ENCODE assay signal across 18 mouse cellular contexts in genomic region chr6:30208844-30209243, GRCm38 (mm10).
DNase-seq lines count a peak whose midpoint lies in the region; ATAC-seq and TF ChIP-seq lines count a peak whose summit lies in the region.
"Had no signal": no experiment of that assay in that cellular context is flagged by ENCODE, and none has a peak within 500 bp of the region (broad histone marks: within the 10 kb centered on the region; RNA-seq: fewer than 3 reads in every experiment).

No protein-coding gene starts in this region.

- peak; percentile 11 for DNase-seq in kidney, adult 18-20 months
- DNase-seq in kidney, postnatal 10 days = no peak
- peak; percentile 23 to 53 for DNase-seq in kidney, postnatal 36 days
- no peak for DNase-seq in kidney, postnatal 4 days
- DNase-seq in ZHBTc4 (ENCODE audit: low read depth, low spot score) = peak; percentile 41
- no peak for DNase-seq in adrenal gland, adult (ENCODE audit: inconsistent age in 2 of 2, low spot score in 1 of 2)
- DNase-seq: adrenal gland, adult 2 months; adrenal gland, postnatal 25 days; cerebellum, adult 18-20 months; cerebellum, adult 9-11 months; gastrocnemius, postnatal 36 days; heart, adult 11 months; heart, postnatal 36 days had no signal

- no peaks in the 10 kb centered on the region for H3K4me1 ChIP-seq in intestine, postnatal 0 days (replicated peaks; ENCODE audit: control insufficient read depth, insufficient read depth, low read length)

- H3K27me3 ChIP-seq in intestine, postnatal 0 days (replicated peaks; ENCODE audit: control insufficient read depth, insufficient read depth, low read length) = no peaks in the 10 kb centered on the region
- H3K27me3 ChIP-seq: forebrain, embryonic 15.5 days; heart, embryonic 13.5 days had no signal

- TF ChIP-seq CTCF in intestine, postnatal 0 days (IDR thresholded peaks at IDR 0.05; ENCODE audit: low read depth) = no peak

- H3K9me3 ChIP-seq in intestine, postnatal 0 days (ENCODE audit: control insufficient read depth) = no peaks in the 10 kb centered on the region
- H3K9me3 ChIP-seq: embryonic facial prominence, embryonic 10.5 days; forebrain, embryonic 15.5 days; heart, embryonic 13.5 days had no signal

- 40% methylated on average over 4 of the region's 4 CpGs for WGBS in intestine, postnatal 0 days

- H3K27ac ChIP-seq in intestine, postnatal 0 days (ENCODE audit: low read depth, low read length) = no peak overlapping the region
- H3K27ac ChIP-seq: embryonic facial prominence, embryonic 10.5 days; forebrain, embryonic 15.5 days; heart, embryonic 13.5 days had no signal

- H3K9ac ChIP-seq in intestine, postnatal 0 days (ENCODE audit: low read depth, low read length) = no peak overlapping the region
- H3K9ac ChIP-seq: forebrain, embryonic 15.5 days; heart, embryonic 13.5 days had no signal

- ATAC-seq in intestine, postnatal 0 days = 0 out of 2 replicates have a peak, but pooled peaks have one; percentile 20
- ATAC-seq: forebrain, embryonic 15.5 days; hindbrain, embryonic 16.5 days had no signal

- H3K4me2 ChIP-seq in intestine, postnatal 0 days (replicated peaks; ENCODE audit: low read depth) = no peak overlapping the region
- H3K4me2 ChIP-seq: forebrain, embryonic 15.5 days; heart, embryonic 13.5 days had no signal

- H3K4me3 ChIP-seq in intestine, postnatal 0 days (ENCODE audit: low read depth, low read length) = no peak overlapping the region
- H3K4me3 ChIP-seq: embryonic facial prominence, embryonic 10.5 days; forebrain, embryonic 15.5 days; heart, embryonic 13.5 days had no signal

- H3K36me3 ChIP-seq in intestine, postnatal 0 days (ENCODE audit: control insufficient read depth, insufficient read depth) = 0 out of 2 replicates have a peak, but pooled peaks cover 3% of the 10 kb centered on the region

Comparison
In these comparisons a context has a peak if more than half of its experiments do, and no peak if none do; other contexts are left out.
1. DNase-seq: peak in kidney, adult 18-20 months (single experiment), kidney, postnatal 36 days (2 of 2) and ZHBTc4 (single experiment); none in kidney, postnatal 10 days (single experiment), kidney, postnatal 4 days (0 of 2) and adrenal gland, adult (0 of 2).